Mouse (Mus musculus) frontal cortex, adult (tissue): ENCODE measurements around the gene Spink4.
"Not testable (repeated sequence)": the region's sequence is repeated elsewhere in the genome, so short reads cannot be mapped to it uniquely, and the experiment has no call there.

Source experiments
- ATAC-seq: cut with Nextera tagmentation; 2 replicates; pipeline ENCODE4 v1.9.2; 2017; ENCODE audit warnings: mild to moderate bottlenecking, moderate library complexity, mixed read lengths; ENCODE audit not compliant: low TSS enrichment

Spink4 gene

DNA sequence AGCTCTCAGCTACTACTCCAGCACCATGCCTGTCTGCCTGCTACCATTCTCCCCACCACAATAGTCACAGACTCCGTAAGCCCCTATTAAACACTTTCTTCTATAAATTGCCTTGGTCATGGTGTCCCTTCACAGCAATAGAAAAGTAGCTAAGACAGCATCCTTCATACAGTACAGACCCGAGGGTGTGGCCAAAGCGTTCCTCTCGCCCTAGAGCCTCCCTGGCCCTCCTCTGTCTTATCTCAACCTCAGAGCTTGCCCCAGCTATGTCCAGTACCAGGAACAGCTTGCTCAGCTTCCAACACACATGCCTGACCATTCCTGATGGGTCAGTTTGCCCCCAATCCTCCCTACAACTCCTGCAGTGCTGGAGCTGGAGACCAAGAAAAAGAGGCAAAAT is 19.2 kb upstream of the Spink4 start:
- no peak for ATAC-seq

DNA sequence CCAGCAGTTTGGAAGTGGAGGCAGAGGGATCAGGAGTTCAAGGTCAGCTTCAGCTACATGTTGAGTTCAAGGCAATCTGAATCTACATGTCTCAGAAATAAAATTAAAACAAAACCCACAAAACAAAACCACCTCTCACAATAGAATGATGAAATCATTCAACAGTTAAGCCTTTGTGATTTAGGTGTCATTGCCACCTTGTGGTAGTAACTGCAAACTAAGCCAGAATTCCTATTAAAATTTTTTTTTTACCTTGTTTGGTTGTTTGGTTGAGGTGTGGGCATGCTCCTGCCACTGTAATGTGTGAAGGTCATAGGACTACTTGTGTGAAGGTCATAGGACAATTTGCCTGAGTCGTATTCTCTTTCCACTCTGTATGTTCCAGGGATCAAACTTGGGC is 13.6 kb upstream of the Spink4 start:
- no peak; the same call in 1 of the 2 replicates for ATAC-seq

DNA sequence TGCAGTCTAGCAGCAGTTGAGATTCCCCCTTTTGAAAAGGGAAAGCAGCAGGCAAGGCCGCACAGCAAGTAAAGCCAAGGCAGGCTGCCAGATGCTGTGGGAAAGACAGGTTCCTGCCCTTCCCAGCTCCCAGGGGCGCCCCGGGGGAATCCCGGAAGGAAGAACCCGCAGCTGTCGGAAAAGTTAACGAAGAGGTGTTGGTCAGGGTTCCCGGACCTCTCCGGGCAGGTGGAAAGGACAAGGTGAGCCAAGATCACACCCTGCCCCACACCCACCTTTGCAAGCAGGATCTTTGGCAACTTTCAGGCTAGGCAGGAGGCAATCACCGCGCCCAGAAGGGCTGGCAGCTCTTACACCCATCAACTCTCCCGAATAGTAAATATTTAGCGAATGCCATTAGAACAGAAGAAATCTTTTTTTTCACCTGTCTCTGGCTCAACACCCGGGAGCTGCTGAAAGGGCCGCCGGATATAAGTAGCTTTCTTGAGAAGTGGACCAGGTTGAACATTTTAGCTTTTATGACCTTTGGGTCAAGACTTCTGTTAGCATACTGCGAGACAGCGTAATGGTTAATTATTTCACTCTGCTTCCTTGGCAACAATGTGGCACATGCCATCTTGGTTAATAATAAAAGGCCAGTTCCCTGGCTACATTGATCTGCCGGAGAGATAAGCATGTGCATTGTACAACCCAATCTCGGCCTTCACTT is 11.4 kb upstream of the Spink4 start:
- no peak for ATAC-seq

DNA sequence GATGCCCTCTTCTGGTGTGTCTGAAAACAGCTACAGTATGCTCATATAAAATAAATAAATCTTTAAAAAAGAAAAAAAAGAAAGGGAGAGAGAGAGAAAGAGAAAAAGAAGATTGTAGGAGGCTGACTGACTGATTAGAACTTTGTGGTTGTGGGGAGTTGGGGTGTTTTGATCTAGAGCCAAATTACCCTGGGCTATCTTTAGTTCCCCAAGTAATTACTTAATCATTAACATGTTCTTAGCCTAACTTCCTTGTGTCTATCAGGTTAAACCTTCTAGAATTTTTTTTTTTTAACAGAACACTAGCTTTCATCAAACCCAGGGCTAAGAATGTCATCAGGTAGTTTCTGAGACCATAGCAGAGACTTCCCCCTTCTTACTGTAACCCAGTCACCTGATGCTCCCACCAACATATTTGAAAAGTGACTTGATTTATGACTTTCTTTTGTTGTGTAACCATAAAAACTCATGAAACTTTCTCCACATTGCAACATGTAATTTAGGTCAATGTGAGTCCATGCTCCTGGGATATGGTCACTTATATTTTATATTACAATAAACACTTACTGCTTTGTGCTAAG is 5.5 kb upstream of the Spink4 start:
- no peak for ATAC-seq

DNA sequence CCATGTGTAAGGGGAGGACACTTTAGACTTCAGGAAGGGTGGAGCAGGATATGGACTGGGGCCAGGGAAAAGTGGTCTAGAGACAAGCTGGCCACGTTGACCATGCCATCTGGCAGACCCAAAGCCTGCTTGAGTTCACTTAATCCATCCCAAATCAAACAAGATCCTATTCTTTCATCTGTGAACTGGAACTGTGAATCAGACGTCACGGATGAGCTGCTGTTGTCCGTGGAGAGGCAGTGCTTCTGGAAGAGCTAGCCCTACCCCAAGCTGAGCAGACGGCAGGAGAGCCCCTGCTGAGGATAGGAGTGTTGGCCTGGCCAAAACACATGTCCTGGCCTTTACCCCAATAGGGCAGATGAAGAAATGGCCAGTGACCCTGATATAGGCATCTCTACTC is 3.9 kb upstream of the Spink4 start:
- no peak for ATAC-seq

DNA sequence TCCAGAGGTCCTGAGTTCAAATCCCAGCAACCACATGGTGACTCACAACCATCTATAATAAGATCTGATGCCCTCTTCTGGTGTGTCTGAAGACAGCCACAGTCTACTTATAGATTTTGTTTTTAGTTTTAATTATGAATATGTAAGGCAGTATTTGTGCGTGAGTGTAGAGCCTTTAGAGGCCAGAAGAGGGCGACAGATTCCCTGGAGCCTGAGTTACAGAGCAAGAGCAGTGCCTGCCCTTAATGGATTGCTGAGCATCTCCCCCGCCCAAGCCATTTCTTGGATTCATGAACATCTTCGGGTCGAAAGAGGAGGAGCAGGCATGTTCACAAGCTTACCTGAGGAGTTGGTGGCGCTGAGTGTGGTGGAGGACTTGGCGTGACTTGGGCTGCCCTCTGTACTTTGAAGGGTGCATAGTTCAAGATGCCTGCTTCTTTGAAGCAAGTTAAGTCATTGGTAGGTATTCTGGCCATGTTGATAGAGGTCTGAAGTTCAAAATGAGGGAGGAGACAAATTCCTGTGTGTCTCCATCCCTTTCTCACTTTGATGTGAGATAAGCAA is 3.2 kb upstream of the Spink4 start:
- no peak for ATAC-seq

DNA sequence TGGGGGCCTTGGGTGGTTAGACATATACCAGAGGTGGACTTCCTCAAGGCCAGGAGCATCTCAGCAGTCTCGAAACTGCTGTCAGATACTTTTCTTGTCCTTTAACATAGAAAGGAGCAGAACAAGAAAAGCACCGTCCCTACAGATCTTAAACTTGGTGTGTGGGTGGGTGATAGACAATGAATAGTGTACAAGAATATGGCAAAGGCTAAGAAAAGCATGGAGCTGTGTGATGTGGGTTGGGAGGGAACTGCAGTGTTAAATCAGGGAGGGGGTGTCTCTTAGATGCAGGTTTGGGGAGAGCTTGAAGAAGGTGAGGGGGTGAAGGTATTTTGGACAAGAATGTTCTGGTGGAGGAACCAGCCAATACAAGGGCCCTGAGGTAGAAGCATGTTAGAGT is 724 bp downstream of the Spink4 start:
- ATAC-seq = peak; percentile 85

DNA sequence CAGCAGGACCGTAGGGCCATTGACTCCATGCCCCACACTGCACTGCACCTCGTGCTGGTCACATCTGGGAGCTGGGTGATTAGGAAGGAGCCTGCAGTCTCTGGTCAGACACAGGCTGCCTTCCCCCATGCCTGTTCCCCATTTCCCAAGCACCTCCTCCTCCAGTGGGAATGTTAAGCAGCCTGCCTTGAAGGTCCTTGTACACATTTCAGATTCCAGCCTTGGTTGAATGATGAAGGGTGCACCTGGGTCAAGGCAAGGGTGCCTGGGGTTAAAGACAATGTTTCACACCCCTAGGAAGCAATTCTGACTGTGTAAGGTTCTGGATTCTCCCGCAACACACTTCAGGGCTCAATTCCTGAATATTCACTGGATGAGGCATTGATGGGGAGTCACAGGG is 1.4 kb downstream of the Spink4 start:
- ATAC-seq = no peak

DNA sequence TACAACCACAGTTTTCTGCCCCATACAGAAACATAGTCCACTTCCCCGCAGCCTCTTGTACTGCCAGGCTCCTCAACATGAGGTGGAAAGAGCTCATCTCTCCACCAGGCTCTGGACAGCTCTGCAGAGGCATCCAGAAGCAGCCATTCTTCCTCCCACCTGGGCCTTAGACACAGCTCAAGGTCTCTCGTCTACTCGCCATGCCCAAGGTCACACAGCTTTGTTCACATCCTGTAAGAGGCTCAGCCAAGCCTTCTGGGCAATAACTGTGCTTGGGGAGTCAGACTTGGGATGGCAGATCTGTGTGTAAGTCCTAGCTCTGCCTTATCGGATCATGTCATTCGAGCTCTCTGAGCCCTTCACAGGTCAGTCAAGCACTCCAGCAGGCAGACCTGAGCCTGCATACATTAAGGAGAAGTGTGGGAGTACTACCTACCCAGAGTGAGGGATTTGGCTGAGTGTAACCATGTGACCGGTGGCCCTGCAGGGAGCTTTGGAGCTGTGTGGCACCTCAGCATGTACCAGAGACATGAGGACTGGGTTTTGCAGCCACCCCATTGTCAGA is 3.3 kb downstream of the Spink4 start:
- no peak for ATAC-seq

DNA sequence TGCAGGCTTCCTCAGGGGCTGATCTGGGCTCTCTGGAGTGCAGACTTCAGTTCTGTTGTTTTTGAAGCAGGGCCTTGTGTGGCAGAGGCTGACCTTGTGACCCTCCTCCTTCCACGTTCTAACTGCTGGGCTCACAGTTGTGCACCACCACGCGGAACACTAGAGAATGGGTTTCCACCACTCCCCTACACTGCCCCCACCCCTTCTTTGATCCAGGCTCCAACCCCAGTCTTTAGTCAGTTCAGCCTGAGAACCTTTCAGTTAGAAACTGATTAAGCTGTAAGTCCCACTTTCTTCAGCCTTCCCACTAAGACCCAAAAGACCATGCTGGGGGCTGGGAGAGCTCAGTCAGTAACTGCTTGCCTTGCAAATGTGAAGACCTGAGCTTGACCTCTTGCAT is 5.7 kb downstream of the Spink4 start:
- no peak for ATAC-seq

DNA sequence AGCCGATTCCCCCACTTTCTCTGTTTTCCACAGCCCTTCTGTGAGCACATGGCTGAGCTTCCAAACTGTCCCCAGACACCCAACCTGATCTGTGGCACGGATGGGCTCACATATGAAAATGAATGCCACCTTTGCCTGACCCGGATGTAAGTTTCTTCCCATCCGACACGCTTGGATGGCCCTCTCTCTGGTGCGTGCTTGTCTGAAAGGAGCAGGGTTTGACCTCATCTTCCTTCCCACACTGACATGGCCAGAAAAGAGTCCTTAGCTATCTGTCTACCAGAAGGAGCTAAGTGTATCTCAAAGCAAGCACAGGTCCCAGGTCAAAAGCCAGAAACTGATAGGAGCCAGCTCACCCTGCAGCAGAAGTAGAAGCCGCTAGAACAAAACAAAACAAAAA is 9.2 kb downstream of the Spink4 start:
- ATAC-seq = no peak

DNA sequence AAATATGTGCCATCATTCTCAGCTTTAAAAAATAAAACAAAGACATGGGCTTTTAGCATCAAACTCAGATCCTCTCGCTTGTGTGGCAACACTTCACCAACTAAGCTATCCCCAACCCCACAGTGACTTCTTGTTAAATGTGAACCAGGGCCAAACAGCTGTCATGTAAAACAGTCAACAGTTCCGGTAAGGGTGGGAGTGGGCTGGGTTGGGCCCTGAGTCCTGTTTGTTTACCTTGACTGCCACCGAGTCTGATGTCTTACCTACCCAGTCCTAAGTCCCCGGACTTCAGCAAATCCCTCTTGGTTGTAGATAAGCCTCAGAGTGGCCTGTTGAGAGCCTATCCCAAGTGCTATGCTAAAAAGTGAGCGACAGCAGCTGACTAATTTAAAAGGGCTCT is 13.8 kb downstream of the Spink4 start:
- ATAC-seq = no peak

DNA sequence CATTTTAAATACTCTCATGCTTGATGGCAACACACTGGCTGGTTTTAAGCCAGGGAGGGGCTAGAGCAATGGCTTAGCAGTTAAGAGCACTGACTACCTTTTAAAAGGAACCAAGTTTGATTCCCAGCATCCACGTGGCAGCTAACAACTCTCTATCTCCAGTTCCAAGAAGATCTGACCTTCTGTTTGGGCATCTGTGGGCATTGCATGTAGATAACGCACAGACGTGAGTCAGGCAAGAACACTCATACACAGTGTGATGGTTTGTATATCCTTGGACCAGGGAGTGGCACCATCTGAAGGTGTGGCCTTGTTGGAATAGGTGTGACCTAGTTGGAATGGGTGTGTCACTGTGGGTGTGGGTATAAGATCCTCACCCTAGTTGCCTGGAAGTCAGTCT is 14.5 kb downstream of the Spink4 start:
- ATAC-seq = not testable (repeated sequence)

DNA sequence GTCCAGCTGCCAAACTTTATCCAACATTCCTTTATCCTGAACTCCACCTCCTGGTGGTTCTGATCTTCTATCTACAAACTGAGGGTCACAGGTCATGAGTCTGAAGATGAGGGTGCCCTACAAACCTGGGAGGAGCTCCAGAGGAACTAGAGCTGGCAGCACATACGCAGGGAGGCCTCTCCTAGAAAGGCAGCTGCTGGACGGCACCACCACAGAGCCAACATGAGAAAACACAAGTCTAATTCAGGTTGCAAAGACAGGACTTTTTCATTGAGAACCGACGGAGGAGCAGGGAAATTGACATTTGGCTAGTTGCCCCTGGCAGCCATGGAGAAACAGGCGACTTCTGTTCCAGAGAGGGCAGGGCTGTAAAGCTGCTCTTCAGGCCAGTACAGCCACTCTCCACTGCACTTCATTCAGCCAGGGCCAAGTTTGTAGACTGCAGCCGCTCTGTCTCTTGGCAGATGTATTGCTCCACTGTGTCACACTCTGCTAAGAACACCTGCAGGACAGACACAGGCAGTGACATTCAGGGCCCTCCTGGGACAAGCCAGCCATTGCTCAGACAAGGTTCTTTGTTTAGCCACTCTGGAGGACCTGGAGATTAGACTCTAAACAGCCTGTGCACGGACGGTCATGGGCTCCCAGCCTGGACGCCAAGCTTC is 16.5 kb downstream of the Spink4 start:
- peak; percentile 87 for ATAC-seq

DNA sequence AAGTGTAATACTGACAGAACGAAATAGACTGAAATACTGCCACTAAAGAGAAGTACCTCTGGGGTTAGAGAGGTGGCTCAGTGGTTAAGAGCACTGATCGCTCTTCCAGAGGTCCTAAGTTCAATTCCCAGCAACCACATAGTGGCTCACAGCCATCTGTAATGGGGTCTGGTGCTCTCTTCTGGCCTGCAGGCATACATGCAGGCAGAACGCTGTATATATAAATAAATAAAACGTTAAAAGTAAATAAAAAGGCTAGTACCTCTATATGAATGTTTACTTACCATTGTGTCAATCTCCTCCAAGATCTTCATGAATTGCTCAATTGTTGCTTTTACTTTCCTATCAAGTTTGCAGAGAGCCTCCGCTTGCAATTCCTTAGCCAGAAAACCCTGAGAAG is 18.9 kb downstream of the Spink4 start:
- no peak for ATAC-seq

DNA sequence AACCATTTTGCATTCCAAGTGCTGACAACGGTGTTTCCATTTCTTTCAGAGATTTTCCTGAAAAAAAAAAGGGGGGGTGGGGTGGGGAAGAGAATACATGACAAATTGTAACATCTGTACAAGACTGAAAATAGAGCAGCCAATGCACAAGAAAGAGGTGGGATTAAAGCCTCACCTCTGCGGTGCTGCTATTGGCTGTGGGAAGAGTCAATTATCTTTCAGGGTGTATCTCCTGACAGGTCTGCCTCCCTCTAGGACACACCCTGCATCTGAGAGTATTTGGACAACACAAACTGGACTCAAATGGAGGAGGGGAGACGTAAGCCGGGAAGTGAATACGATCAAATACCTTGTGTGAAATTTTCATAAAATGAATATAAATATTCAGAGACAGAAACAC is 23.8 kb downstream of the Spink4 start:
- ATAC-seq = no peak

DNA sequence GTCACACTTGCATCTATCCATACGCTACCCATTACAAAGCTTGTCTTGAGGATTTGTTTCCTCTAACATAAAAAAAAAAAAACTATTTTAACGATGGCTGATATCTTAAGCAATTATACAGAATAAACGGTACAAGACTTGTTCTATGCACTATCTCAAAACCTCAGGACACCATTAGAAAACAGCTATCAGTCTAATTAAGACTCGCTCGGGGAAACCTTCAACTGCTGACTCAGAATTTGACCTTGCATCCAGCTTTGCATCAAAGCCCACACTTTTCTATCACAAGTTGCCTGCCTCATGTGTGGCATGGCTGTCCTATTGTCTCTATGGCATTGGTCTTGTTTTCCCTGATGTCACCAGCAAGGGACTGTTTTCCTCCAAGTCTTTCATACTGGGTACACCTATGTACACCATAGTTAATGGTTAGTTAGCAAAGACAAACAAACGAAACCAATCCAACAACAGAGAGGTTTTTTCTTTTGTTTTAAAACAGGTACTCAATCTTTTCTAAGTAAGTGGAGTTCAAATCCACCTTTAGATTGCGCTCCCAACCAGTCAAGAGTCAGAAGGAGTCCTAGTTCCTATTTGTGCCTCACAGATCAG is 26.8 kb downstream of the Spink4 start:
- no peak for ATAC-seq

DNA sequence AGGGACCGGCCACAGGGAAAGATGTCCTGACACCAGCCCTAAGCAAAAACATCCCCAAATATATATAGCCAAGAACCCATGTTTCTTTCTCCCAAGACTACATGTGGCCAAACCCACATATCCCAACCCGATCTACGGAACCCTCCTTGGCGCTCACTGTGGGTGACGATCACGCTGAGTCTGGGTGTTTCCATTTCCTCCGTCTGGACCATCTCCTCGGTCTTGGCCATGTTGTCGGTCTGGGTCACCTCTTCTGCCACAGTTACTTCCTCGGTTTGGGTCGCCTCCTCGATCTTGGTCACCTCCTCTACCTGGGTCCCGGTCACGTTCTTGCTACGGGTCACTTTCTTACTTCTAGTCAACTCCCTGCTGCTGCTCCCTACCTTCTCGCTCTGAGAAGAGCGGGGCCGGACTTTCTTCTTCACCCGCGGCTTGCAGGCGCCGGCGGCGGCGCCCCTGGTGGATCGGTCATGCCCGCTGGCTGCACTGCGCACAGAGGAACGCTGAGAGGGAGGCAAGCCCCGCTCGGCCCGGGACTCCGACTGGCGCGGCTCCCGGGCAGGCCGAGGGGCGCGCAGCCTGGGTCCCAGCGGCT is 27.8 kb downstream of the Spink4 start:
- ATAC-seq = peak; percentile 59

DNA sequence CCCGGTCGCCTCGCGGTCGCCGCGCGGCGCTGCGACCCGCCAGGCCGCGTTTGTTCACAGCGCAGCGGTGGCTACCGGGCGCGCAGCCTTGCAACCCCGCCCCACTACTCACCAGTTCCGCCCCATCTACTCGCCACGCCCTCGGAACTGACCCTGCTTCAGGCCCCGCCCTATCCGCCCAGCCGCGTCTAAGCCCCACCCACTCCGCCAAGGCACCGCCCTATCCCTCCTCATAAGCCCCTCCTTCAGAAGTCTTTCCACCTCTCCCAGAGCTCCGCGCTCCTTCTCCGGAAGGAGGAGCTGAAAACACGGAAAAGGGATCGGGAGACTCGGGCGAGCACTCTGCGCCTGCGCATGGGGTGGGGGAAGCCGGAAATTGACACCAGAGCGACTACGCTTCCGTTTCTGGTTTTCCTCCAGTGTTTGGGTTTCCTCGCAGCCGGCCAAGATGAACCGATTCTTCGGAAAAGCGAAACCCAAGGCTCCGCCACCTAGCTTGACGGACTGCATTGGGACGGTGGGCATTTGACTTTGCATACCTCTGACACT is 28.4 kb downstream of the Spink4 start, which contains the start of the genes Bag1 and Chmp5:
Gene Bag1 (minus strand): TSS at position 135 of the 549 bp plus-strand sequence.
Gene Chmp5 (plus strand): TSS at position 248 of the 549 bp plus-strand sequence.
- ATAC-seq = peak; percentile 96

DNA sequence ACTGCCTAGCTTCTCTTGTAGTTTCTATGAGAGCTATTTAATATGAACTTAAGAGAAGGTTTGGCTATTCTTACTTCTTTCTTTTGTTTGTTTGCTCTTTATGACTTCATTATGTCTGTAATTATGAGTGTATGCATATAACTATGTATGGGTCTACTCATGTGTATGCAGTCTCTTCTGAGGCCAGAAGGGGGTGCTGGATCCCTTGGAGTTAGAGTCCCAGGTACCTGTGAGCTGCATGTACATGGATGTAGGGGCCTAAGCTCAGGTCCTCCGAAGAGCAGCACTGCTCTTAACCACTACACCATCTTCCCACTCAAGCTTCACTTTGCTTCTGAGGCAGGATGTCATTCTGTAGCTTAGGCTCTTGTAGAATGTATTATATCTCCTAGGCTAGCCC is 33.7 kb downstream of the Spink4 start:
- ATAC-seq = no peak

DNA sequence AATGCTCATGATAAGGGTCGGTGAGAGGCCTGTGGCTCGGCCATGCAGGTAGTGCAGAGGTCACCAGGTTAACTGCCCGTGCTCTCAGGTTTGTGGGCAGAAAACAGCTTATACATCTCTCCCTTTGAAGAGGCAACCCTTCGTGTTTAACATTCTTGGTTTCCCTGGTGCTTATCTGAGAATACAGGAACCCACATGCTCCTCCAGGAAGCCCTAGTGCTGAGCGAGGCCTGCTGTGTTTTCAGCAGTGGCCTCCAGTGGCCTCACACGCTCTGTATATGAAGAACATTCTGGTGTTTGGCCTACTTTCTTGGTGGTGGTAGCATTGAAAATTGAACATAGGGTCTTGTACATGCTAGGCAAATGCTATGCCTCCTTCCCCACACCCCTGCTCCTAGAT is 36.1 kb downstream of the Spink4 start:
- ATAC-seq = no peak
